Mouse (Mus musculus) spleen, postnatal 4 days (tissue): ENCODE results near the gene Tmem255b.

Experiments
- DNase-seq, 2 experiments: peaks; one replicate each; pipeline ENCODE4 v3.0.0; 2022; ENCODE audit warnings: low spot score in 2 of 2

The Tmem255b gene

GRCm38 (mm10) chr8:13434889-13435288 is at the start of gene Tmem255b:
Tmem255b (plus strand) TSS chr8:13435189.
- DNase-seq = no peak

- DNase-seq = no peak
Measured at GRCm38 (mm10) chr8:13386366-13386765, 48.6 kb upstream of the Tmem255b start.

GRCm38 (mm10) chr8:13387728-13388127 is 47.3 kb upstream of the Tmem255b start:
- no peak for DNase-seq

- DNase-seq = no peak
Measured at GRCm38 (mm10) chr8:13388744-13389143, 46.2 kb upstream of the Tmem255b start.

GRCm38 (mm10) chr8:13393869-13394268 is 41.1 kb upstream of the Tmem255b start:
- DNase-seq = no peak

- no peak for DNase-seq
Measured at GRCm38 (mm10) chr8:13396725-13397124, 38.3 kb upstream of the Tmem255b start, which contains the start of gene Atp4b. Atp4b (minus strand) TSS chr8:13396825.

GRCm38 (mm10) chr8:13403517-13403916 is 31.5 kb upstream of the Tmem255b start:
- no peak for DNase-seq

- DNase-seq = no peak
Measured at GRCm38 (mm10) chr8:13404666-13405131, 30.3 kb upstream of the Tmem255b start, which contains the start of gene Grk1. Grk1 (plus strand) TSS chr8:13405081.

GRCm38 (mm10) chr8:13406011-13406410 is 29.0 kb upstream of the Tmem255b start:
- DNase-seq = no peak

GRCm38 (mm10) chr8:13411597-13411996 is 23.4 kb upstream of the Tmem255b start:
- DNase-seq = peak; percentile 48 to 83

GRCm38 (mm10) chr8:13412891-13413558 is 22.0 kb upstream of the Tmem255b start:
- DNase-seq = peak; percentile 26 to 74

- DNase-seq = no peak
Measured at GRCm38 (mm10) chr8:13413823-13414390, 21.1 kb upstream of the Tmem255b start.

- DNase-seq = no peak
Measured at GRCm38 (mm10) chr8:13415879-13416278, 19.1 kb upstream of the Tmem255b start.

- DNase-seq = no peak
Measured at GRCm38 (mm10) chr8:13419111-13419639, 15.8 kb upstream of the Tmem255b start.

GRCm38 (mm10) chr8:13420970-13421369 is 14.0 kb upstream of the Tmem255b start:
- no peak for DNase-seq

- DNase-seq = no peak
Measured at GRCm38 (mm10) chr8:13427351-13427750, 7.6 kb upstream of the Tmem255b start.

GRCm38 (mm10) chr8:13428156-13428555 is 6.8 kb upstream of the Tmem255b start:
- no peak for DNase-seq

- no peak for DNase-seq
Measured at GRCm38 (mm10) chr8:13430412-13430811, 4.6 kb upstream of the Tmem255b start.

GRCm38 (mm10) chr8:13430866-13431265 is 4.1 kb upstream of the Tmem255b start:
- DNase-seq = no peak

GRCm38 (mm10) chr8:13433130-13433529 is 1.9 kb upstream of the Tmem255b start:
- no peak for DNase-seq

- DNase-seq = no peak
Measured at GRCm38 (mm10) chr8:13436052-13436451, 1.1 kb downstream of the Tmem255b start.

- no peak for DNase-seq
Measured at GRCm38 (mm10) chr8:13437531-13437930, 2.5 kb downstream of the Tmem255b start.

- no peak for DNase-seq
Measured at GRCm38 (mm10) chr8:13442152-13442551, 7.2 kb downstream of the Tmem255b start.
